Mouse (Mus musculus): Measurements from ENCODE around the gene Parp4.

GRCm38 (mm10) chr14:56598759-56599158 lies 23.3 kb downstream of the Parp4 start:
- TF ChIP-seq CTCF (IDR thresholded peaks at IDR 0.05; ENCODE audit: borderline replicate concordance, insufficient read depth, low read depth, low read length) (peak; percentile 49), POLR2A (IDR thresholded peaks at IDR 0.05; ENCODE audit: borderline replicate concordance, insufficient read depth, low read length) (no peak)
